Mouse (Mus musculus): ENCODE measurements around the gene Tubb2b. TPM values are rescaled to one million over a fixed set of nuclear protein-coding genes. Genes with fewer than 3 reads are reported as not detected.

The Tubb2b gene
- polyA plus RNA-seq, 1 experiment from 2014 or later = 5.1 TPM

- WGBS (ENCODE audit: missing documents) = 6% methylated on average over 31 of the region's 31 CpGs
- no peaks in the 10 kb centered on the region for H3K79me2 ChIP-seq (ENCODE audit: inconsistent target)
- H3K27ac ChIP-seq = no peak overlapping the region
- peak overlapping the region; percentile 59 for H3K4me3 ChIP-seq (ENCODE audit: inconsistent target)
- no peaks in the 10 kb centered on the region for H3K36me3 ChIP-seq (ENCODE audit: inconsistent target)
These were observed 611 bp downstream of the Tubb2b start for GRCm38 (mm10) chr13:34129485-34130225.

- Histone ChIP-seq H3K4me3 (ENCODE audit: inconsistent target) (no peak overlapping the region), H3K27ac (no peak overlapping the region), H3K36me3 (ENCODE audit: inconsistent target) (no peaks in the 10 kb centered on the region), H3K79me2 (ENCODE audit: inconsistent target) (no peaks in the 10 kb centered on the region)
- WGBS (ENCODE audit: missing documents) = 96% methylated on average over 8 of the region's 9 CpGs
These were observed 1.8 kb downstream of the Tubb2b start for GRCm38 (mm10) chr13:34128276-34129114.

- H3K4me3 ChIP-seq (ENCODE audit: inconsistent target) = no peak overlapping the region
- H3K27ac ChIP-seq = no peak overlapping the region
- no peaks in the 10 kb centered on the region for H3K36me3 ChIP-seq (ENCODE audit: inconsistent target)
- H3K79me2 ChIP-seq (ENCODE audit: inconsistent target) = no peaks in the 10 kb centered on the region
- 96% methylated on average over 4 of the region's 4 CpGs for WGBS (ENCODE audit: missing documents)
These were observed 4.6 kb downstream of the Tubb2b start for GRCm38 (mm10) chr13:34125711-34126110.

DNA sequence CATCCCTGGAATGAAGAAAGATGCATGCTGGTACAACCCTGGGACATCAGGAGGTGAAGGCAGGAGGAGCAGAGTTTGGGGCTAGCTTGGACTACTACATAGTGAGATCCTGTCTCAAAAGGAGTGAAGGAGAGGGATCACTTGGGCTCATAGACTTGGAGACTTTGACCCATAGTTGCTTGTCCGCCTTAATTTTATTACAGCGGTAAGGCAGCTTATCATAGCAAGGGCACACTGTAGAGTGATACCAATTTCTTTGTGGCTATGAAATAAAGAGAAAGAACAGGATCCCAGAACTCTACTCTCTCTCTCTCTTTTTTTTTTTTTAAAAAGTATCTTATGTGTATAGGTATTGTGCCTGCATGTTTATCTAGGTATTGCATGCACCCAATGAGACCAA is 9.7 kb downstream of the Tubb2b start:
- WGBS (ENCODE audit: missing documents) = 89% methylated on average over 2 of the region's 2 CpGs

DNA sequence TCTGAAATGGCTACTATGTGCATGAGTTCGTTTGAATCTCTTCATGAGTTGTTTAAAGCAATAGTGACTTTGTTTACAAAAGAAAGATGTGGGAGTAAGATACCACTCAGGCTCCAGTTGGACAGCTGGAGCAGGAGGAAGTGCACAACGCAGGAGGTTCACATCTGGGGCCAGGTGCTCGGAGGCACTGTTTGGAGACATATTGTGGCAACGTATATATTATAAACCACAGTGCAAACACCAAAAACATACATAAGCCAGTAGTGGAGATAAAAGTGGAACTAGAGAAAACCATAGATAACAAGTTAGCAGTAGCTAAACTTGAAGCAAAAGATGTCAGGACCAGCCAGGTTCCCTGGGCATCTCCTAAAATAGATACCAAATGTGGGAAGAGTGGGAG is 10.9 kb downstream of the Tubb2b start:
- WGBS (ENCODE audit: missing documents) = 63% methylated on average over 4 of the region's 4 CpGs
- H3K36me3 ChIP-seq (ENCODE audit: inconsistent target) = no peaks in the 10 kb centered on the region
- no peak overlapping the region for H3K4me3 ChIP-seq (ENCODE audit: inconsistent target)
- H3K79me2 ChIP-seq (ENCODE audit: inconsistent target) = no peaks in the 10 kb centered on the region
- no peak overlapping the region for H3K27ac ChIP-seq

More for the DNA sequence above, 9.7 kb downstream of the Tubb2b start:
- Histone ChIP-seq H3K4me3 (ENCODE audit: inconsistent target) (no peak overlapping the region), H3K79me2 (ENCODE audit: inconsistent target) (no peaks in the 10 kb centered on the region), H3K27ac (no peak overlapping the region), H3K36me3 (ENCODE audit: inconsistent target) (no peaks in the 10 kb centered on the region)

GRCm38 (mm10) chr13:34118816-34119215 is 11.4 kb downstream of the Tubb2b start:
- H3K27ac ChIP-seq = no peak overlapping the region
- 96% methylated on average over 4 of the region's 4 CpGs for WGBS (ENCODE audit: missing documents)

DNA sequence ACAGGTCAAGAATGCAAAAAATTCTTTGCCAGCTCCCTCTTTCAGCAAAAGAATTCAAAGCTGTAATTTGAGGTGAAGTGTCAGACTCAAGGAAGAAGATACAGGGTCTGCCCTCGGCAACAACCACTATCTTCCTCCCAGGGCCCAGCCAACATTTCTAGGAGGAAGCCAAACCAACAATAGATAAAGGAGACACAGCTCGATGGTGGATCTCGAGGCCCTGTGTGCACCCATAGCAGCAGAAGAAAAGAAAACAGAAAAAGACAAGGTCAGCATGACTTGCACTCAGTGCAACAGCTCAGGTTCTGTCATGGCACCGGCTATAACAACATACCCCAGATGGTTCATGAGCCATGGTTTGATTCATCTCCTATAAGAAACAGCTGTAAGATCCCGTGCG is 13.8 kb downstream of the Tubb2b start:
- no peak overlapping the region for H3K4me3 ChIP-seq (ENCODE audit: inconsistent target)
- no peak overlapping the region for H3K27ac ChIP-seq
- WGBS (ENCODE audit: missing documents) = 90% methylated on average over 6 of the region's 6 CpGs
- H3K36me3 ChIP-seq (ENCODE audit: inconsistent target) = no peaks in the 10 kb centered on the region
- H3K79me2 ChIP-seq (ENCODE audit: inconsistent target) = no peaks in the 10 kb centered on the region

More at GRCm38 (mm10) chr13:34118816-34119215, 11.4 kb downstream of the Tubb2b start:
- Histone ChIP-seq H3K4me3 (ENCODE audit: inconsistent target) (no peak overlapping the region), H3K79me2 (ENCODE audit: inconsistent target) (no peaks in the 10 kb centered on the region), H3K36me3 (ENCODE audit: inconsistent target) (no peaks in the 10 kb centered on the region)

DNA sequence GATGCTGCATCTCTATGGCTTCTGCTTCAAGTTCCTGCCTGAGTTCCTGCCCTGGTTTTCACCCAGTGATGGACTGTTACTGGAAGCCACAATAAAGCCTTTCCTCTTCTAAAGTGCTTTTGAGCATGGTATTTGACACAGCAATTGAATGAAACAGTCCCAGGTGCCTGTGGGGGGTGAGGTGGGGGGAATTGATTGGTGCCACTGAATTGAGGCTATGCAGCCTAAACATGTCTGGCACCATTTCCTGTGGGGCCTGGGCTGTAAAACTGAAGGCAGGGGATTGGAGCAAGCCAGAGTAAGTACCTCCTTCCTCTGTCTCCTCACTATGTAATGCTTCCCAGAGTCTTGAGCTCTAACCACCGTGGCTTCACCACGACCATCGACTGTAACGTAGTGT is 15.6 kb downstream of the Tubb2b start:
- Histone ChIP-seq H3K79me2 (ENCODE audit: inconsistent target) (no peaks in the 10 kb centered on the region), H3K4me3 (ENCODE audit: inconsistent target) (no peak overlapping the region), H3K27ac (no peak overlapping the region), H3K36me3 (ENCODE audit: inconsistent target) (no peaks in the 10 kb centered on the region)
- 68% methylated on average over 4 of the region's 4 CpGs for WGBS (ENCODE audit: missing documents)

GRCm38 (mm10) chr13:34113086-34113485 is 17.2 kb downstream of the Tubb2b start:
- Histone ChIP-seq H3K36me3 (ENCODE audit: inconsistent target) (no peaks in the 10 kb centered on the region), H3K27ac (no peak overlapping the region), H3K79me2 (ENCODE audit: inconsistent target) (no peaks in the 10 kb centered on the region), H3K4me3 (ENCODE audit: inconsistent target) (no peak overlapping the region)
- WGBS (ENCODE audit: missing documents) = 96% methylated on average over 3 of the region's 3 CpGs

DNA sequence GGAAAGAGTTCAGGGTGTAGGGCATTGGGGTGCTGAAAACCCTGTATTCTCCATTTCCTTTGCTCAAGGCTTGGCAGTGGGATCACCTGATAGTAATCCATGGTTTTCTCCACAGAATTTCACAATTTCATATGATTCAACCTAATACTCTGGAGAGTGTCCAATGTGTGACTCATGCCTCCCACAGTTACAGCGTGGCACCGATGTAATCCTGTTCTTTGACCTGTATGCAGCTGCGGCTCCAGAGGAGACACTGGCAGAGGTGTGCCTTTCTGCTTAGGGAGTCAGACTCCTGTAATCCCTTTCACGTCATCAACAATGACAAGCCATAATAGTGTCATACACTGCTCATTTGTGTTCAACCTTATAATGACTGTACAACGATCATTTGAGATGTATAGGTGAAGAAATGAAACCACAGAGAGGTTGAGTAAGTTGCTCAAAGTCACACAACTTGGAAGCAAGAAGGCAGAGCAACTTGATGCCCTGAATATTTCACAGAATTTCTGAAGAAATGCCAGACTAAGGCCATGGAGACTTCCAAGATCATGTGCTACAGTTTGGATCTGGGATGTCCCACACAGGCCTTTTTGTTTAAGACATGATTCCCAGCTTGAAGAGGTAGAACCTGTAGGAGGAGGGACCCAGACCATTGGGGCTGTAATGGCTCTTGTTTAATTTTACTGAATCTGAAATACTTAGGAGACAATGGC is 17.7 kb downstream of the Tubb2b start:
- WGBS (ENCODE audit: missing documents) = 74% methylated on average over 5 of the region's 5 CpGs

GRCm38 (mm10) chr13:34111878-34112277 is 18.4 kb downstream of the Tubb2b start:
- WGBS (ENCODE audit: missing documents) = 88% methylated on average over 3 of the region's 3 CpGs

More for the DNA sequence above, 17.7 kb downstream of the Tubb2b start:
- H3K27ac ChIP-seq = no peak overlapping the region
- no peaks in the 10 kb centered on the region for H3K36me3 ChIP-seq (ENCODE audit: inconsistent target)
- no peak overlapping the region for H3K4me3 ChIP-seq (ENCODE audit: inconsistent target)
- no peaks in the 10 kb centered on the region for H3K79me2 ChIP-seq (ENCODE audit: inconsistent target)

DNA sequence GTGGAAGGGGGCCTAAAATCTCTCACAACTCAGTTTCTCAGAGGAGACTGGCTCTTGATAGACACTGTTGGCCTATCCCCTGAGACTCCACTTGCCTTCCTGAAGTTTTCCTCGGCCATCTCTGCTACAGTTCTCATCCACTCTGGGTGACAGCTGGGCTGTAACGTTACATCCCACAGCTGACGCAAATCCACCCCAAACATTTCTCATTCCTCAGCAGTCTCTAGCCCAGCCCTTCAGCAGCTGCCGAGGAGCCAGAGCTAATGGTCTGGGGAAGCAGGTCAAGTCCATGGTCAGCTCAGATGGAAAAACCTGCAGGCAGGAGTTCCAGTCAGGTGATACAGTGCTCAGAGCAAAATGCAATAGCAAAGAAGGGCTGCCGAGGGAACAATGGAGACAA is 19.2 kb downstream of the Tubb2b start:
- Histone ChIP-seq H3K27ac (no peak overlapping the region), H3K79me2 (ENCODE audit: inconsistent target) (no peaks in the 10 kb centered on the region), H3K36me3 (ENCODE audit: inconsistent target) (no peaks in the 10 kb centered on the region), H3K4me3 (ENCODE audit: inconsistent target) (no peak overlapping the region)
- 90% methylated on average over 5 of the region's 5 CpGs for WGBS (ENCODE audit: missing documents)

More at GRCm38 (mm10) chr13:34111878-34112277, 18.4 kb downstream of the Tubb2b start:
- H3K4me3 ChIP-seq (ENCODE audit: inconsistent target) = no peak overlapping the region
- H3K27ac ChIP-seq = no peak overlapping the region
- no peaks in the 10 kb centered on the region for H3K36me3 ChIP-seq (ENCODE audit: inconsistent target)
- H3K79me2 ChIP-seq (ENCODE audit: inconsistent target) = no peaks in the 10 kb centered on the region

DNA sequence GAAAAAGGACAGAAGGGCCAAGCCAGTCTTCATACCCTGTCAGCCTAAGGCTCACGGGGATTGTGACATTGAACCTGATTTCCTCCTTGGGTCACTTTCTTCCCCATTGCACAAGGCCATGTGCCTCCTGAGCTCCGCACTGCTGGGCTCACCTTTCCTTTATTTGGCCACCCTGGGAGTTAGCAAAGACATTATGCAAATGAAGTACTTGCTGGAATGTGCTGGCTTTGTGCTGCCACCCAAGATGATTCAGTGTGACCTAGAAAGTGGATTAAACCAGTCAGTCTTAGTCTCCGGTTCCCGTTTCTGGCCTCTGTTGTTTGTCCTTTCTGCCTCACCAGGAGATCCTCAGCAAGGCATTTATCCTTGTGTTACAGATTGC is 20.6 kb downstream of the Tubb2b start:
- no peak overlapping the region for H3K27ac ChIP-seq
- H3K79me2 ChIP-seq (ENCODE audit: inconsistent target) = no peaks in the 10 kb centered on the region
- no peaks in the 10 kb centered on the region for H3K36me3 ChIP-seq (ENCODE audit: inconsistent target)
- WGBS (ENCODE audit: missing documents) = 64% methylated on average over 4 of the region's 4 CpGs
- no peak overlapping the region for H3K4me3 ChIP-seq (ENCODE audit: inconsistent target)

GRCm38 (mm10) chr13:34109035-34109676 is 21.1 kb downstream of the Tubb2b start:
- Histone ChIP-seq H3K4me3 (ENCODE audit: inconsistent target) (no peak overlapping the region), H3K36me3 (ENCODE audit: inconsistent target) (no peaks in the 10 kb centered on the region), H3K27ac (no peak overlapping the region), H3K79me2 (ENCODE audit: inconsistent target) (no peaks in the 10 kb centered on the region)
- 90% methylated on average over 4 of the region's 4 CpGs for WGBS (ENCODE audit: missing documents)
